Mouse (Mus musculus): ENCODE measurements at regions not wholly inside any gene's neighbourhood (a gene's known extent, or its start where the extent isn't known, plus 50 kb on each side); places are given as distances from the start of the nearest gene placed in this dataset.

- no peak for TF ChIP-seq ZC3H11A (IDR thresholded peaks at IDR 0.05; ENCODE audit: borderline replicate concordance, low read depth, low read length)
- TF ChIP-seq MAFK (IDR thresholded peaks at IDR 0.05; ENCODE audit: insufficient read depth, low read depth, low read length): no peak
- TF ChIP-seq ZNF384 (IDR thresholded peaks at IDR 0.05; ENCODE audit: low read depth, low read length): no peak
- no peak for TF ChIP-seq CHD2 (IDR thresholded peaks at IDR 0.05; ENCODE audit: low read depth, low read length)
- no peak for TF ChIP-seq HCFC1 (IDR thresholded peaks at IDR 0.05; ENCODE audit: borderline replicate concordance, insufficient read depth, low read length)
Measured at GRCm38 (mm10) chr7:67827386-67827785, 67.8 kb upstream of the Synm start.

Measured in ES-E14 (cell line).